Mouse (Mus musculus) T-helper 1 cell (primary cell): ENCODE results near the gene Tlr7.
"Not testable (repeated sequence)": the region's sequence is repeated elsewhere in the genome, so short reads cannot be mapped to it uniquely, and the experiment has no call there.

ENCODE experiments used
- in situ Hi-C: fragments of 300-600 bp; cut with MboI, MseI; formaldehyde crosslinking; loops from one replicate; pipeline ENCODE4 v1.15.1; 2025; ENCODE audit warnings: high pct_unique_total_duplicates

The Tlr7 gene

GRCm38 (mm10) chrX:167302061-167302460, 28.3 kb downstream of the Tlr7 start:
- in situ Hi-C loops: not testable (repeated sequence)

GRCm38 (mm10) chrX:167276953-167277352, 53.4 kb downstream of the Tlr7 start:
- in situ Hi-C loops: loop anchor here (10.0 kb wide), 1 partner anchor 218 kb away; no protein-coding TSS in a partner anchor

DNA sequence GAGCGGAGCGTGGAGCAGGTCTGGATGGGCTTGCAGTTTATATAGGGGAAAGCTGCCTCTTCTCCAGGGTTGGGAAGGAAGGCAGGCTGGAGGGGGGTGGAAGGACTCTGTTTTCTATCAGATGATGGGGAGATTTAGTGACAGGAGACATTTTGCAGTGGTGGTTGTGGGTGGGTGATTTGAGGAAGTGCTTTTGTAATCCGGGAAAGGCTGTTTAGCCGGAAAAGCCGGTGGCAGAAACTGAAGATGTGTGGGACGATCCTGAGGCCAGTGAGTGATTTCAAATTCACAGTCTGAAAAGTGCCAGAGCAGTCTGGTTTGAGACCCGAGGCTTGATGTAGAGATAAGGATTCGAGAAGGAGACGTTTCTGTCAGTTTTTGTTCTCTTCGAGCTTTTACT, 53.8 kb downstream of the Tlr7 start:
- in situ Hi-C loops: loop anchor here (10.0 kb wide), 1 partner anchor 218 kb away; no protein-coding TSS in a partner anchor

DNA sequence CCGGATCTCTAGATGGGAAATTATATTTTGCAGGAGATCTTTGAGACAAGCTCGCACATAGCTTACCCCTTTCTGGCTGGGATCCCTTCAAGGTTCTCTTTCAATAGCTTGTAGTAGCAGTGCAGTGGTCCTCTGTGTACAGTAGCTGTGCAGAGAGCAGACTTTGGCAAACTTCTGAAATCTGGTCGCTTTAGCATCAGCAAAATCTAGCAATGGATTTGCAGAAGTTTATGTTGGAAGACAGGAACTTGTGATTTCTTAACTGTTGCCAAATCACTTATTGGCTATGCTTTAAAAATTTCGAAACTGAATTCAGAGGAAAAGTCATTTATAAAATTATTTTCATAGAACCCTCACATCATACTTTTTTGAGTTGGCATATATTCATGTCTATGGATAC, 66.3 kb downstream of the Tlr7 start, which contains the start of gene Tlr8:
Gene Tlr8 (minus strand): TSS at position 244 of the 400 bp plus-strand sequence.
- in situ Hi-C loops: no loop called here

DNA sequence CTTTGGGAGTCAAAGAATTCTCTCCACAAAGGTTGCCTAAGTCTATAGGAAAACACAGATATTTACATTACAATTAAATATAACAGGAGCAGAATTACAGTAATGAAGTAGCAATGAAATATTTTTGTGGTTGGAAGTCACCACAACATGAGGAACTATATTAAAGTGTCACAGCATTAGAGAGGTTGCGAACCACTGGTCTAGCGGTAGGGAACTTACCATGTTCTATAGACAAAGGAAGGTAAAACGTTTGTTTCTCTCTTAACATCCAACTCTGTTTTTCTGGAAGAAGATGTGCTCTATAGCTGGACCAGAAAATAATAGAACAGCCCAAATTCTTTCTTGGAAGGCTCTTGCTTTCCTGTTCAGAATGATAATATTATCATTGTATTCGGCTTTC, 66.8 kb downstream of the Tlr7 start:
- in situ Hi-C loops: no loop called here
